Mouse (Mus musculus): ENCODE results near the gene Lmna. TPM values are rescaled to one million over a fixed set of nuclear protein-coding genes. Genes with fewer than 3 reads are reported as not detected.

The Lmna gene
- polyA plus RNA-seq, 1 experiment, result 353 TPM

DNA sequence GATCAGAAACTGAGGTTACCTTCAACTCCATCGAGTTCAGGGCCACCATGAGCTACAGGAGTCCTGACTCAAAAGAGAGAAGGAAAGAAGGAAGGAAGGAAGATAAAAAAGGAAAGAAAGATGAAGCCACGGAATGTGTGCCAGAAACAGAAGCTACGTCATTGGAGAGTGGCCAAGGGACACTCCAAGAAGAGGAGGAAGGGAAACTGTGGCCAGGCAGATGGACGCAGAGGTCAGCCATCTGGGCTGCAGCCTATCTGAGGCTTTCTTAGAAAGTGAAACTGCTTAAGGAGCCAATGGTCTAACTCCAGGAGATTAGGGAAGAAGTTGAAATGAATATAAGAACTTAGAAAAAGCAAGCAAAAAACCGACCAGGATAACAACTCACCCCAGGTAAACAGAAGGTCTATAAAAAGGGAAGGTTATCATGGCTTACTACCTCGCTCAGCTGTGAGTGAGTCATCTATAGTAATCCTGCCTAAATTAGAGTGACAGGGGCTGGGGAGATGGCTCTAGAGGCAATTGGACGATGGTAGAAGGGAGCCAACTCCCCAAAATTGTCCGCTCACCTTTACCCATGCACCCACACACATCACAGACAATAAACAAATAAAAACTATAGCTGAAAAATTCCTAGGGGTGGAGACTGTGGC is 63.2 kb downstream of the Lmna start:
- 14% methylated on average over 8 of the region's 8 CpGs for WGBS
- Histone ChIP-seq H3K27ac (ENCODE audit: insufficient read depth, low read depth, low read length) (peak overlapping the region; percentile 99), H3K36me3 (ENCODE audit: control insufficient read depth, insufficient read depth, low read length) (peaks cover 51% of the 10 kb centered on the region), H3K27me3 (ENCODE audit: control insufficient read depth, insufficient read depth, low read length) (no peaks in the 10 kb centered on the region), H3K4me3 (ENCODE audit: low read depth, low read length) (no peak overlapping the region), H3K4me1 (ENCODE audit: control insufficient read depth, insufficient read depth, insufficient read length, low read length) (peaks cover 46% of the 10 kb centered on the region)
- TF ChIP-seq POLR2A (IDR thresholded peaks at IDR 0.05; ENCODE audit: low read depth, low read length) (no peak), CTCF (IDR thresholded peaks at IDR 0.05; ENCODE audit: extremely low read depth, insufficient read length, insufficient replicate concordance, low read depth, low read length) (no peak)

DNA sequence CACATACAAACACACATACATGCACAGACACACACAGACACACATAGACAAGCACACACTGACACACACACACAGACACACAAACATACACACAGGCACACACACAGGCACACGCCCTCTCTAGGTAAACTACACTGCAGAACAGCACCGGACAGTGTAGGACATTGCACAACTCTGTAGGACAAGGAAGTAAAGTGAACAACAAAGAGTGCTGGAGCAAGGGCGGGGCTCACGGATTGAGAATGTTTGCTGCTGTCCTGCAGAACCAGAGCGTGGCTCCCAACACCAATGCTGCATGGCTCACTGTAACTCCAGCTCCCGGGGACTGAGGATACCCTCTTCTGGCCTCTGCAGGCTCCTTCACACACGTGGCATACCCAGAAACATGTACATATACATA is 66.9 kb downstream of the Lmna start:
- no peak overlapping the region for H3K4me3 ChIP-seq (ENCODE audit: low read depth, low read length)
- peaks cover 34% of the 10 kb centered on the region; the same call in 1 of the 2 replicates for H3K4me1 ChIP-seq (ENCODE audit: control insufficient read depth, insufficient read depth, insufficient read length, low read length)
- peaks cover 55% of the 10 kb centered on the region for H3K36me3 ChIP-seq (ENCODE audit: control insufficient read depth, insufficient read depth, low read length)
- TF ChIP-seq CTCF (IDR thresholded peaks at IDR 0.05; ENCODE audit: extremely low read depth, insufficient read length, insufficient replicate concordance, low read depth, low read length) (no peak), POLR2A (IDR thresholded peaks at IDR 0.05; ENCODE audit: low read depth, low read length) (no peak)
- H3K27me3 ChIP-seq (ENCODE audit: control insufficient read depth, insufficient read depth, low read length), result no peaks in the 10 kb centered on the region
- WGBS, result 12% methylated on average over 7 of the region's 7 CpGs
- peak overlapping the region; percentile 81 for H3K27ac ChIP-seq (ENCODE audit: insufficient read depth, low read depth, low read length)

DNA sequence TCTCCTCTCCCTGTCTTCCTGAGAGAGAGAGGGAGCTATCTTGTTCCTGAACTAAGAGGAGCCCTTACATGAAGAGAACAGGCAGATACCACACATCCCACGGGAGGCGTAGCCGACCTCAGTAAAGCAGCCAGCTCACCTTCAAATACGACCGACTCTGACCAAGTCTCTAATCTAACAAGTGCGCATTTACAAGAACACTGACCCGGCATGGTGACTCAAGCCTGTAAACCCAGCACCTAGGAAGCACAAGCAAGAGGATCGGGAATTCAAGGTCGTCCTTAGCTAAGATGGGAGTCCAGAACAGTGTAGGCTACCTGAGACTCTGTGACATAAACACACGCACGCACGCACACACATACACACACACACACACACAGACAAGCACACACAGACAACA is 67.3 kb downstream of the Lmna start:
- Histone ChIP-seq H3K36me3 (ENCODE audit: control insufficient read depth, insufficient read depth, low read length) (peaks cover 57% of the 10 kb centered on the region), H3K4me3 (ENCODE audit: low read depth, low read length) (no peak overlapping the region), H3K4me1 (ENCODE audit: control insufficient read depth, insufficient read depth, insufficient read length, low read length) (peaks cover 33% of the 10 kb centered on the region; the same call in 1 of the 2 replicates), H3K27ac (ENCODE audit: insufficient read depth, low read depth, low read length) (peak overlapping the region; percentile 81), H3K27me3 (ENCODE audit: control insufficient read depth, insufficient read depth, low read length) (no peaks in the 10 kb centered on the region)
- 51% methylated on average over 12 of the region's 12 CpGs for WGBS
- no peak for TF ChIP-seq CTCF (IDR thresholded peaks at IDR 0.05; ENCODE audit: extremely low read depth, insufficient read length, insufficient replicate concordance, low read depth, low read length)
- TF ChIP-seq POLR2A (IDR thresholded peaks at IDR 0.05; ENCODE audit: low read depth, low read length), result no peak

DNA sequence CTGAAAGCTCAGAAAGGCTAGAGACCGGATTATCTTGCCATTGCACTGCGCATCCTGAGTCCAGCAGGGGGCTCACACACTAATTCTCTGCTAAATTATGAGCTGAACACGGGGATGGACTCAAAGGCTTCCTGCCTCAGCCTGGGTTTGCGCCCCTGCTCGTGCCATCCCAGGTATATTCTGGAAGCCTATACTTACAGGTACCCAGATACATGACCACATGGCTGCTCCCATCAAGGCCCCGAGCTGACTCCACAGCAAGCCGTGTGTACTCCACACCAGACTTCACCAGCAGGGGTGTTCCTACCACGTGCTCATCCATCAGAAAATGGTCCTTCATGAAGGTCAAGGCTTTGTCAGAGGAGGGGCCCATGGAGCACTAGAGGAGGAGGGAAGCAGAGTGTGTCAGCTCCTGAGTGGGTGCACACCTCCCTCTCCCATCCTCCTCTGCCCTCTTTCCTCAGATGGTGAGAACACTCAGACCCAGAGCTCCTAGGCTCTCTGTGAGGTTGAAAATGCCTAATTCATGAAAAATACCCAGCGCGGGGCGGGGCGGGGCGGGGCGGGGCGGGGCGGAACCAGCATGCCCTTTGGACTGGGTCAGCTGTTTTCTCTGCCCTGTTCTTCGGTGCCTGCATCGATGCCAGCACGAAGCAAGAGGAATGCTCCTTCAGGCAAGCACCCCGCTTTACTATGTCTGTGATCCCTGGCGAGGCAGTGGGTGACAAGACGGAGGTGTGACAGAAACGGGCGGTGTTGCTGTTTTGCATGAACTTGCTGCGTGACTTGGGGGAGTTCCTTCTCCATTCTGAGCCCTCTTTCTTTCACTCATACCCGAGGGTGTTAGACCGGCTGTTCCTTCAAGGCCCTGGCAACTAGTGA is 69.0 kb downstream of the Lmna start:
- TF ChIP-seq CTCF (IDR thresholded peaks at IDR 0.05; ENCODE audit: extremely low read depth, insufficient read length, insufficient replicate concordance, low read depth, low read length), result peak; percentile 59; the same call in 1 of the 2 replicates
- TF ChIP-seq POLR2A (IDR thresholded peaks at IDR 0.05; ENCODE audit: low read depth, low read length), result no peak
- H3K27ac ChIP-seq (ENCODE audit: insufficient read depth, low read depth, low read length), result peak overlapping the region; percentile 77
- H3K4me3 ChIP-seq (ENCODE audit: low read depth, low read length), result peak overlapping the region; percentile 51
- H3K27me3 ChIP-seq (ENCODE audit: control insufficient read depth, insufficient read depth, low read length), result no peaks in the 10 kb centered on the region
- peaks cover 25% of the 10 kb centered on the region; the same call in 1 of the 2 replicates for H3K4me1 ChIP-seq (ENCODE audit: control insufficient read depth, insufficient read depth, insufficient read length, low read length)
- 18% methylated on average over 27 of the region's 27 CpGs for WGBS
- H3K36me3 ChIP-seq (ENCODE audit: control insufficient read depth, insufficient read depth, low read length), result peaks cover 68% of the 10 kb centered on the region

DNA sequence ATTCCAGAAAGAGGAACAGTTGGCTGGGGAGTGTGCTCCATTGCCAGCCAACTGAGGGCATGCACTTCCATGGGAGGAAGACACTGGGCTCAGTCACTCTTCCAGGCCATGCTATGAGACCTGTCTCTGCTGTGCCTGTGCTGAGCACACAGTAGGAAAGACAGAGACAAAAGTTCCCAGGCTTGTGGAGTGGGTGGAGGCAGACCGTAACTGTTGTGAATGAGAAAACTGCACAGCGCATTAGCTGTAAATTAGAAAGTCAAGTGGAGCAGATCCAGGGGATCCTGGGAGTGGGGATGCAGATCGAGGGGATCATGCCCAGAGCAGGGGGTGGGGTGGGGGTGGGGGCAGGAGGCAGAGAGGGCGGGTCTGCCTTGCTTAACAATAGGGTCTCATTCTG is 70.2 kb downstream of the Lmna start:
- 93% methylated on average over 4 of the region's 4 CpGs for WGBS
- H3K4me3 ChIP-seq (ENCODE audit: low read depth, low read length), result no peak overlapping the region
- TF ChIP-seq POLR2A (IDR thresholded peaks at IDR 0.05; ENCODE audit: low read depth, low read length) (no peak), CTCF (IDR thresholded peaks at IDR 0.05; ENCODE audit: extremely low read depth, insufficient read length, insufficient replicate concordance, low read depth, low read length) (no peak)
- H3K27ac ChIP-seq (ENCODE audit: insufficient read depth, low read depth, low read length), result no peak overlapping the region
- H3K27me3 ChIP-seq (ENCODE audit: control insufficient read depth, insufficient read depth, low read length), result no peaks in the 10 kb centered on the region
- peaks cover 23% of the 10 kb centered on the region; the same call in 1 of the 2 replicates for H3K4me1 ChIP-seq (ENCODE audit: control insufficient read depth, insufficient read depth, insufficient read length, low read length)
- peaks cover 71% of the 10 kb centered on the region for H3K36me3 ChIP-seq (ENCODE audit: control insufficient read depth, insufficient read depth, low read length)

DNA sequence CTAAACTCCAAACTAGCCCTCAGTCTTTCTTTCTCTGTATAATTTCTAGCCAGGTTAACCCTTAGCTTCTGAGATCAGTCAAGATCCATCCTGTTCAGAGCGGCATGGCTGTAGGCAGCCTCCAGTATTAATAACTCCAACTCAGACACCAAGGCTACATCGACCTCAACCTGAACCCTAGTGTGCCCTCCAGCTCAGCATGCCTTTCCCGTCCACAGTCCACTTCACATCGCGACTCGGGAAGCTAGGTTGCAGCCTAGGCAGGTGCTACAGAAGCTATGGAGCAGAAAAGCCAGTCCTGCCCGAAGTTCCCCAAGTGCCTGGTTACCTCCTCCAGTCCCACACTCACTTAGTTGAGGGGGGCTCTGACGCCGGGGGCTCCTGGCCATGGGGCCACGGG is 72.3 kb downstream of the Lmna start:
- Histone ChIP-seq H3K4me3 (ENCODE audit: low read depth, low read length) (no peak overlapping the region), H3K4me1 (ENCODE audit: control insufficient read depth, insufficient read depth, insufficient read length, low read length) (peaks cover 13% of the 10 kb centered on the region; the same call in 1 of the 2 replicates), H3K27ac (ENCODE audit: insufficient read depth, low read depth, low read length) (no peak overlapping the region), H3K27me3 (ENCODE audit: control insufficient read depth, insufficient read depth, low read length) (no peaks in the 10 kb centered on the region), H3K36me3 (ENCODE audit: control insufficient read depth, insufficient read depth, low read length) (peaks cover 69% of the 10 kb centered on the region)
- no peak for TF ChIP-seq POLR2A (IDR thresholded peaks at IDR 0.05; ENCODE audit: low read depth, low read length)
- no peak for TF ChIP-seq CTCF (IDR thresholded peaks at IDR 0.05; ENCODE audit: extremely low read depth, insufficient read length, insufficient replicate concordance, low read depth, low read length)
- WGBS, result 88% methylated on average over 10 of the region's 10 CpGs

Data from small intestine, adult 2 months (tissue).